Mouse (Mus musculus): ENCODE measurements around the gene Frmd5. TPM values are rescaled to one million over a fixed set of nuclear protein-coding genes. Genes with fewer than 3 reads are reported as not detected.
A peak's percentile ranks its signal among the peaks of the same experiment; 100 is the strongest.
"Not testable (repeated sequence)": the region's sequence is repeated elsewhere in the genome, so short reads cannot be mapped to it uniquely, and the experiment has no call there.

Frmd5 gene
- polyA plus RNA-seq, 1 experiment = 28.2 TPM

GRCm38 (mm10) chr2:121509584-121509983 lies 297.3 kb downstream of the Frmd5 start:
- peak in 1 of 2 experiments; percentile 65 for DNase-seq (ENCODE audit: extremely low spot score in 1 of 2, low spot score in 1 of 2)

- no peak for DNase-seq (ENCODE audit: extremely low spot score in 1 of 2, low spot score in 1 of 2)
These were observed 298.9 kb downstream of the Frmd5 start for GRCm38 (mm10) chr2:121507951-121508330.

- no peak for DNase-seq (ENCODE audit: extremely low spot score in 1 of 2, low spot score in 1 of 2)
These were observed 299.5 kb downstream of the Frmd5 start for GRCm38 (mm10) chr2:121507173-121507950.

DNA sequence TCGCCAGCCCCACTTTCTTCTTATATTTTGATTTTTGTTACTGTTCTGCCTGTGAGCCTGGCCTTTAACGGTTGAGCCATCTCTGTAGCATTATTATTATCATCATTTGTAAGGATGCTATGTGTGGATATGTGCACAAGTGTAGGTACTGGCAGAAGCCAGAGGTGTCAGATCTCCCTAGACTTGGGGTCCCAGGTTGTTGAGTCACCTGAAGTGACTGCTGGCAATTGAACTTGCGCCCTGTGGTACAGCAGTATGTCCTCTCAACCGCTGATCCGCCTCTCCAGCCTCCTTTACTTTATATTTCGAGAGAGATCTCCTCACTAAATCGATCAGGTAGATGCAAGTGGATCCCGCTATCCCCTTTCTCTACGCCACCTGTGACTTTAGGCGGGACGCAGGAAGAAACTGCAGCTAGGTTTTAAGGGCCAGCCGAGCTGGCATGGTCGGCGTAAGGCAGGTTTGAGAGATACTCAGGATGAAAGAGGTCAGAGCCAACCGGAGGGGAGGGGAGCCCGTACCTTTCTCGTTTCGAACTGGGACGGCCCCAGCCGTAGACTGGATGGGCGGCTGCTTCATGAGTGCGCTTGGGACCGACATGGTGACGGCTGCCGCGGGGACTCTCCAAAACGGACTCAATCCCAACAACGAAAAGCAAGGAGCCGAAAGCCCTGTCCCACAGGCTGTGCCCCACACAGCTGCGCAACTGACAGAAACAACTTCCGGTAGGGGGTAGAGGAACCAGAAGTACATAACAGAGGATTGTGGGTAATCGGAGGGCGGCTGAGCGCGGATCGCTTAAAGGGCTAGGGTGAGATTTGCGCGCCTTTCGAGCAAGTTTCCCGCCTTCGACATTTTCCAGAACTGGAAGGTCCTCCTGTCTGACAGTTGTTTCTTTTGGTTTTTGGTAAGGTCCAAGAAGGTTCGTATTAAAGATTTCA lies 300.7 kb downstream of the Frmd5 start, which contains the start of the genes Mfap1a and Wdr76:
Gene Mfap1a (minus strand): TSS at position 724 of the 941 bp plus-strand sequence.
Gene Wdr76 (plus strand): TSS at position 782 of the 941 bp plus-strand sequence.
- peak; percentile 81 to 92 for DNase-seq (ENCODE audit: extremely low spot score in 1 of 2, low spot score in 1 of 2)

GRCm38 (mm10) chr2:121501550-121501949 lies 305.3 kb downstream of the Frmd5 start:
- not testable (repeated sequence) for DNase-seq (ENCODE audit: extremely low spot score in 1 of 2, low spot score in 1 of 2)

Other genes starting within 250 kb of the Frmd5 start
- gene Casc4, start 59.9 kb upstream of the Frmd5 start, polyA plus RNA-seq (2012; rRNA removed) = 38.1 and 45.7 TPM in 2 replicates
- gene Ctdspl2, start 148.9 kb upstream of the Frmd5 start, polyA plus RNA-seq (2012; rRNA removed) = 15.7 and 16.3 TPM in 2 replicates
- gene Mageb3, start 149.0 kb upstream of the Frmd5 start, polyA plus RNA-seq (2012; rRNA removed) = 0.27 and 0.36 TPM in 2 replicates
- gene Eif3j1, start 221.5 kb upstream of the Frmd5 start, polyA plus RNA-seq (2012; rRNA removed) = 18.4 and 19.8 TPM in 2 replicates